Mouse (Mus musculus) central nervous system, embryonic 18 days (tissue): ENCODE measurements around the gene Olfr812. TPM values are rescaled to one million over a fixed set of nuclear protein-coding genes. Genes with fewer than 3 reads are reported as not detected.

Experiments used
- polyA plus RNA-seq: library from polyadenylated mRNA; depleted of rRNA; stranded (reverse); fragments of >200 nt; gene quantifications from 2 replicates; pipeline ENCODE4 v1.2.3, GENCODE M21; 2012; rRNA removed

Gene Olfr812
- polyA plus RNA-seq: not detected in 2 replicates

DNA sequence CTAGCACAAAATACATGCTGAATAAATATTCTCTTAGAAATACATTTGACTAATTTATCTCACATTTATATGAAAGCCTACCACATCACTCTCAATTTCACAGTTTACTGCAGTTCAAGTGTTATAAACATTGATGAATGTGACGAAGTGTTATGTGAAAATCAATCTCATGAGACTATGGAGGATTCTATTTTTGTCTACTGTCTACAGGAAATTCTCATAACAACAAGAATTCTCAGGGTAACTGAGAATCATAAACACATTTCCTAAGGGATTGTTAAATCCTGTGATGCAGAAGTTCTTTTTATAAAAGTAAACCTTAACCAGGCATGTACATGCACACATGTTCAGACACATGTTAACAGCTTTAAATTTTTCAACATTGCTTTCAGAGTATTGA lies at the start of gene Olfr812:
Olfr812 (minus strand) TSS at position 101 of the 400 bp plus-strand sequence.

DNA sequence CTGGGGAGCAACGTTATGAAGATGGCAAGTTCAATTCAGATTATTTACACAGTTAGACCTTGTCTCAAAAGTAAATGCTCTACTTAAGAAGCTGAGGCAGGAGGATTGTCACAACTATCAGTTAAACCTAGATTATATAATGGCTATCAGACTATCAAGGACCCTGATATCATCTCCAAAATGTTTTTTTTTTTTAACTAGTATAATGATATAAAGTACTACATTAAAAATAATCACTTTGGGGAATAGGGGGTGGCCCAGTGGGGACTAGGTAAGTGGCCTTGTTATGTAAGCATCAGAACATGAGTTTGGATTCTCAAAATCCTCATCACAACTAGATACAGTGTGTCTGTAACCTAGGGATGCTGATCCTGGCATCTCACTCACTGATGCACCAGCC lies 33.9 kb upstream of the Olfr812 start, which contains the start of gene Olfr814:
Olfr814 (minus strand) TSS at position 101 of the 400 bp plus-strand sequence.

DNA sequence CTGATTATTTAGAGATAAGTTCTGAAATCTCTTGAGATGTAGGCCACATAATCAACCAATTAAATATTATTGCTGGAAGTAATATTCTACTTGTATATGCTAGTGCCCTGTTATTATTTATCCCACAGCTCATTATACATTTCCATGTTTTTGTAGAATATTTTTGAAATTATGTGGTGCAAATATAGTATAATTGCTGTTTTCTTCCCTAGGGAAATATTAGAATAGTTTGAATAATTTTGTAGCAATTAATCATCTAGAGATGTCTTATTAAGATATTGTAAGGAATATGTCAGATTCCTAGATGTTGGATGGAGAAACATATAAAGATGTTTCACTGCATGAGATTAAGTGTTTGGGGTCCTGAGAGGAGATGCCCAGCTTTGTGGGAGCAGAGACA lies 9.2 kb upstream of the Olfr812 start, which contains the start of gene Olfr813:
Olfr813 (plus strand) TSS at position 301 of the 400 bp plus-strand sequence.

DNA sequence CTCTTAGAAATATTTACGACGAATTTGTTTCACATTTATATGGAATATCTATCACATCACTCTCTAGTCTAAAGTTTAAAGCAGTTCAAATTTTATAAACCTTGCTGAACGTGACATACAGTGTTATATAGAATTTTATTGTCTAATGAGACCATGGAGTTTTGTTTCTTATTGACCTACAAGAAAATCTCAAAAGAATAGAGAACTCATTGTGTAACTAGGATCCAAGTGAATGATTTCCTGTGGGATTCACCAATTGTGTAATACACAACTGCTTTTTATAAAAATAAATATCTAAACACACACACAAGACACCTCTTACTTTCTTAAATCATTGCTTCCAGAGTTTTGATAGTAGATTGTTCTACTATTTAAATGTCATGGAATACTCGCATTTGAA lies 41.6 kb downstream of the Olfr812 start, which contains the start of gene Olfr811:
Olfr811 (minus strand) TSS at position 101 of the 400 bp plus-strand sequence.

DNA sequence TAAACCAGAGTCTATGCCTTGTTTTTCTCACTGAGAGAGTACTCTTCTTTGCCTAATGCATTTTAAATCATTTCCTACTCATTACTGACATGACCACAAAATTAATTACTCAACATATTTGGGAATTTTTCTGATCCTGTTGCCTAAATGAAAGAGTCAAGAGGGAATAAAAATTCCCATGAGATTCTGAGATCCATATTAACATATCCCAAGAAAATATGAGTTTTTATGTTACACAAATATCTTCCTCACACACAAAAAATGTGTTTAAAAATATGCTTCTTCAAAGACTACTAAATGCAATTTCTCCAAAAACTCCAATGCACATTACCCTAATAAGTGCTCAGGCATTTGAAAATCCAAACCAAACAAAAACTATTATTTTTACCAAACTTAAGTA lies 51.1 kb downstream of the Olfr812 start, which contains the start of gene Olfr810:
Olfr810 (minus strand) TSS at position 101 of the 400 bp plus-strand sequence.

Other genes starting within 250 kb of the Olfr812 start
- not detected in 2 replicates for gene Olfr796, start 233.5 kb downstream of the Olfr812 start, polyA plus RNA-seq
- not detected in 2 replicates for gene Olfr798, start 218.2 kb downstream of the Olfr812 start, polyA plus RNA-seq
- gene Olfr799, start 208.6 kb downstream of the Olfr812 start, polyA plus RNA-seq: not detected in 2 replicates
- gene Olfr800, start 188.4 kb downstream of the Olfr812 start, polyA plus RNA-seq: not detected in 2 replicates
- not detected in 2 replicates for gene Olfr801, start 172.2 kb downstream of the Olfr812 start, polyA plus RNA-seq
- gene Olfr802, start 157.9 kb downstream of the Olfr812 start, polyA plus RNA-seq: not detected in 2 replicates
- not detected in 2 replicates for gene Olfr803, start 151.8 kb downstream of the Olfr812 start, polyA plus RNA-seq
- not detected in 2 replicates for gene Olfr804, start 142.9 kb downstream of the Olfr812 start, polyA plus RNA-seq
- gene Olfr805, start 116.7 kb downstream of the Olfr812 start, polyA plus RNA-seq: not detected in 2 replicates
- gene Olfr806, start 104.2 kb downstream of the Olfr812 start, polyA plus RNA-seq: not detected in 2 replicates
- gene Olfr807, start 88.3 kb downstream of the Olfr812 start, polyA plus RNA-seq: not detected in 2 replicates
- gene Olfr808, start 80.6 kb downstream of the Olfr812 start, polyA plus RNA-seq: not detected in 2 replicates
- gene Olfr809, start 71.5 kb downstream of the Olfr812 start, polyA plus RNA-seq: not detected in 2 replicates
- not detected in 2 replicates for gene Olfr810, start 51.2 kb downstream of the Olfr812 start, polyA plus RNA-seq
- gene Olfr811, start 41.7 kb downstream of the Olfr812 start, polyA plus RNA-seq: not detected in 2 replicates
- gene Olfr813, start 9.3 kb upstream of the Olfr812 start, polyA plus RNA-seq: not detected in 2 replicates
- gene Olfr814, start 33.8 kb upstream of the Olfr812 start, polyA plus RNA-seq: not detected in 2 replicates
- not detected in 2 replicates for gene Olfr815, start 59.8 kb upstream of the Olfr812 start, polyA plus RNA-seq
- not detected in 2 replicates for gene Olfr816, start 69.5 kb upstream of the Olfr812 start, polyA plus RNA-seq
- not detected in 2 replicates for gene Olfr818, start 103.0 kb upstream of the Olfr812 start, polyA plus RNA-seq
- not detected in 2 replicates for gene Olfr819, start 121.2 kb upstream of the Olfr812 start, polyA plus RNA-seq
- gene Olfr247, start 130.0 kb upstream of the Olfr812 start, polyA plus RNA-seq: not detected in 2 replicates
- not detected in 2 replicates for gene Gm10310, start 139.0 kb upstream of the Olfr812 start, polyA plus RNA-seq
- gene Olfr820, start 166.5 kb upstream of the Olfr812 start, polyA plus RNA-seq: not detected in 2 replicates
- not detected in 2 replicates for gene Olfr821, start 184.3 kb upstream of the Olfr812 start, polyA plus RNA-seq
- gene Olfr822, start 225.1 kb upstream of the Olfr812 start, polyA plus RNA-seq: not detected in 2 replicates